Mouse (Mus musculus) heart, adult 10 weeks (tissue): ENCODE data around the gene Nlrp9c. TPM values are rescaled to one million over a fixed set of nuclear protein-coding genes. Genes with fewer than 3 reads are reported as not detected.

ENCODE experiments used
- polyA plus RNA-seq: library from polyadenylated mRNA; stranded (reverse); fragments of 350-450 nt; fragmentation: Illumina TruSeq; extraction: RNeasy Lipid Tissue Mini Kit (QIAGEN cat#74804); gene quantifications from one replicate; pipeline ENCODE4 v1.2.3, GENCODE M21; 2014; ENCODE audit warnings: low read depth, low replicate concordance

Nlrp9c gene
- polyA plus RNA-seq: not detected

GRCm38 (mm10) chr7:26403600-26403999 is at the start of gene Nlrp9c:
TSS of gene Nlrp9c (minus strand) at chr7:26403700.

GRCm38 (mm10) chr7:26434813-26435212 is 31.3 kb upstream of the Nlrp9c start, which contains the start of gene Nlrp4a:
TSS of gene Nlrp4a (plus strand) at chr7:26435113.

GRCm38 (mm10) chr7:26306926-26307325 is 96.6 kb downstream of the Nlrp9c start, which contains the start of gene Cyp2a4:
TSS of gene Cyp2a4 (plus strand) at chr7:26307169.

Other genes starting within 250 kb of the Nlrp9c start
- gene Cyp2b9, start 230.3 kb downstream of the Nlrp9c start, polyA plus RNA-seq: 0.39 TPM
- not detected for gene Vmn1r184, start 143.4 kb downstream of the Nlrp9c start, polyA plus RNA-seq
- not detected for gene Cyp2a4, start 96.5 kb downstream of the Nlrp9c start, polyA plus RNA-seq
- not detected for gene Nlrp4a, start 31.4 kb upstream of the Nlrp9c start, polyA plus RNA-seq
- not detected for gene Nlrp9a, start 131.3 kb upstream of the Nlrp9c start, polyA plus RNA-seq
- gene Vmn1r185, start 214.8 kb upstream of the Nlrp9c start, polyA plus RNA-seq: not detected